Mouse (Mus musculus): ENCODE results near the gene Arl6ip5.

Arl6ip5 gene

GRCm38 (mm10) chr6:97210191-97210961, at the start of gene Arl6ip5:
Gene Arl6ip5 (plus strand): TSS chr6:97210689.
- peak; percentile 99 for DNase-seq

DNA sequence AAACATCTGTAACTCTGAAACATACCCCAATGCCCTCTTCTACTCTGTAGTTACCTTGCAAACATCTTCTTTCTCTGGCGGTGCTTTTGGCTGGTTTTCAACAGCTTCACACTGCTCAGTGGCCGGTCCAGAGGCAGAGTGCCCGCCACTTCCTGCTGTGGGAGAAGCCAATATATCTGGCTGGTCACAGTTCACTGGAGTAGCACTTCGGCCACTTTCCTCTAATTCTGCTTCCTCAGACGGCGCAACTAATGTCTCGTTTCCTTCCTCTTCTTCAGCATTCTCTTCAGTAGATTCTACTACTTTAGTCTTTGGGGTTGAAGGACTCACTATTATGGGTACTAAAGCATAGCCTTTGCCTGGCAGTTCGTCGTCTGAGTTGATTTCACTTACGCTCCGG, 34.8 kb upstream of the Arl6ip5 start:
- DNase-seq, result peak; percentile 90

GRCm38 (mm10) chr6:97178491-97179366, 31.8 kb upstream of the Arl6ip5 start, which contains the start of gene Tmf1:
Gene Tmf1 (minus strand): TSS chr6:97179122.
- DNase-seq, result peak; percentile 100

DNA sequence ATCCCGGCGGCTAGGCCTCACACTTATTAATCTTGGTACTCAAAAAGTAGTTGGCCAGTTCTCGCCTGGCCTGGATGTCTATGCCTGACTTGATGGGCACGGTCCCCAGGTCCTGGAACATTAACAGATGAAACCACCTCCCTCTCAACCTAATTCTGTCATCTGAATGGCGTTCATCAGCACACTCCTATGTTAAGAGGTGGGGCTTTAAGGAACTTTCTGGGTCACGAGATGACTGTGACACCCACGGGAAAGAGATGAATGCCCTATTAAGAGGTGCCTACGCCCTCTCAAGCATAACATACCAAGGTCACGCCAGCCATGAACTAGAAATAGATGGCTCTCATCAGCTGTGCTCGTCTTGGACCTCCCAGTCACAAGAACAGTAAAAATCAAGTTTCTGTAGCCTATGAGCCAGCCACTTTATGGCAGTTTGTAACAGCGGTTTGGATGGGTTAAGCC, 31.1 kb upstream of the Arl6ip5 start:
- DNase-seq, result no peak

GRCm38 (mm10) chr6:97200437-97200836, 10.1 kb upstream of the Arl6ip5 start:
- DNase-seq, result peak; percentile 42

DNA sequence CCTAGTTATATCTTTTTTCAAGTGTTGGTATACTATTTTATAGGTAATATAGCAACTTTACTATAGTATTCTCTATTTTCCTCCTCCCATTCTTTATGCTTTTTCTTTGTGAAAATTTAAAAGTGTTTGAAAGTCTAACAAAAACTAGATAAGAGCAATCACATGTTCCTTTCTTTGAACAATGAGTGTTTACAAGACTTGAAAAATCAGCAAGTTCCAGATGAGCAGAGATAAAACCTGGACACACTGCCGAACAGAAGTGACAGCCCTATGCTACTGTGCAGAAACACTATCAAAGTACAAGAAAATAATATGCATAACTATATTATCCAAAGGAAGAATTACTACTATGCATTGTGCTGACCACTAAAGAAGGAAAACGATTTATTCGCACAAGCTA, 8.0 kb upstream of the Arl6ip5 start:
- no peak for DNase-seq

DNA sequence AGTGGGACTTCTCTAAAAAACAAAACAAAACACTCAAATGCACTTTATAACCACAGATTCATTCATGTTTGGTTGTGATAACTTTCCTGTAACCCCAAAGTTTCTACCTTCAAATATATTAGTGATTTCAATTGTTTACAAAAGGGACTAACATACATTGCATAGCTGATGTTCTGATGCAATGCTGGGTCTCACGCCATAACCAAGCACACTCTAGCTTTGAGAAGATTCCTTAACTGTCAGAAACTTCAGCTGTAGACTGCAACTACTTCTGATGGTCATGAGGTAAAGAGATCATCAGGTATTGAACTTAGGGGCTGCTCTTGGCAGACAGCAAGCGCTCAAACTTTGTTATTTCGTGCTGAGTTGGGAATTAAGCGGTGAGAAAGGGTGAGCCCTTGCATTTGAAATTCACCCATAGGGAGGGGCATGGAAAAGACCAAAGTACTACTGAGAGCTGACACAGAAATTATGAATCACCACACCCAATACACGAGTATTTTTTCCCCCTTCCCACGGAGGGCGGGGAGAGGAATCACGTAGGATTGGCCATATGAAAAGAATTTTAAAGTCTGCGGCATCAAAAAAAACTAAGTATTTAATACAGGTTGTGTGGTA, 6.1 kb upstream of the Arl6ip5 start:
- peak; percentile 63 for DNase-seq

- DNase-seq, result peak; percentile 95
Measured at GRCm38 (mm10) chr6:97204952-97205351, 5.5 kb upstream of the Arl6ip5 start.

DNA sequence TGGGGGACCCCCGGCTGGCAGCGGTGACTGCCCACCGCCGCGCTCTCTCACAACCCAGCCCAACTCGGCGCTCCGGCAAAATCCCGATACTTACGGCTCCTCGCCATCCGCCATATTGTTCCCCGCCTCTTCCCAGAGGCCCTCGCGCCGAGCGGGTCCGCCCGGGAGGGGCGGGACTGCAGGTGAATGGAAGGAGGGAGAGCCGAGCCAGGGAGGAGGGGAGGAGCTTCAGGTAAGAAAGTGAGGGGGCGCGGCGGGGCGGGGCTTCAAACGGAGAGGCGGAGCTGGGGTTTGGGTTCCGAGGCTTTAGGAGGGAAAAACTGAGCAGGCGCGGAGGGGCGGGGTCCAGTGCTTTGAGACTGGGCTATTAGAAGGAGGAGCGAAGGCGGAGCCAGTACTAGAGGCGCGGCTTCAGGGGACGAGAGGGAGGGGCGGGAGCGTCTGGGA, 5.0 kb upstream of the Arl6ip5 start, which contains the start of gene Uba3:
Uba3 (minus strand) TSS at position 209 of the 447 bp plus-strand sequence.
- DNase-seq, result peak; percentile 100

DNA sequence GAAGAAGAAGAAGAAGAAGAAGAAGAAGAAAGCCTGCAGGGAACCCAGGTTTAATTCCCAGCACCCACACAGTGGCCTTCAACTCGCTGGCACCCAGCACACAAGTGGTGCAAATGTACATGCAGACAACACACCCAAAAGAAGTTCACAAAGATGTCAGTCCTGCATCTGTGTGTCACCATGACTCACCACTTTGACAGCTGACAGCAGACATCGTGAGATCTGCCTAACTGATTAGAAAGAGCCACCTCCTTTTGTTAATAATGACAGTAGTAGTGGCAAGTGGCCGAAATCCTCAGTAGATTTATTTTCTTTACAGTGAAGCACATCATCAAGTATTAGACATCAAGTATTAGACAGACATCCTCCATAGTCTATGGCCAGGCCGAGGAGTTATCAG, 3.4 kb upstream of the Arl6ip5 start:
- peak; percentile 28 for DNase-seq

GRCm38 (mm10) chr6:97208406-97208805, 2.1 kb upstream of the Arl6ip5 start:
- peak; percentile 91 for DNase-seq

DNA sequence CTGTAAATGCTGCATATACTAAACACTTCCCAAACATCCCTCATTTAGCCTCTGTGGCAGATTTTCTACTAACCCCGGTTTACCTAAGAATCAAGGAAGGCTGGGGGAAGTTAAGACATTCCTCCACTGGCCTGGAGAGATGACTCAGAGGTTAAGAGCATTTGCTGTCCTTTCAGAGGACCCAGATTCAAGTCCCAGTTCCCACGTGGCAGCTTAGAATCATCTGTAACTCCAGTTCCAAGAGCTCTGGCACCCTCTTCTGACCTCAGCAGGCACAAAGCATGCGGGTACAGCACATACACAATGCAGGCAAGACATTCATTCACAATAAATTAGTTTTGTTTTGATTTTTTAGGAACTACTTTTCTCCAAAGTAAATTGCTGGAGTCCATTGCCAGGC, 1.3 kb upstream of the Arl6ip5 start:
- DNase-seq, result peak; percentile 82

GRCm38 (mm10) chr6:97209751-97210150, 738 bp upstream of the Arl6ip5 start:
- peak; percentile 85 for DNase-seq

- no peak for DNase-seq
Measured at GRCm38 (mm10) chr6:97210962-97211601, 593 bp downstream of the Arl6ip5 start.

GRCm38 (mm10) chr6:97211981-97212380, 1.5 kb downstream of the Arl6ip5 start:
- DNase-seq, result peak; percentile 97

- DNase-seq, result peak; percentile 57
Measured at GRCm38 (mm10) chr6:97216154-97216821, 5.8 kb downstream of the Arl6ip5 start.

- peak; percentile 55 for DNase-seq
Measured at GRCm38 (mm10) chr6:97220672-97221071, 10.2 kb downstream of the Arl6ip5 start.

- peak; percentile 89 for DNase-seq
Measured at GRCm38 (mm10) chr6:97221205-97222025, 10.9 kb downstream of the Arl6ip5 start.

- DNase-seq, result peak; percentile 84
Measured at GRCm38 (mm10) chr6:97222321-97222720, 11.8 kb downstream of the Arl6ip5 start.

- DNase-seq, result peak; percentile 90
Measured at GRCm38 (mm10) chr6:97222931-97223467, 12.5 kb downstream of the Arl6ip5 start.

DNA sequence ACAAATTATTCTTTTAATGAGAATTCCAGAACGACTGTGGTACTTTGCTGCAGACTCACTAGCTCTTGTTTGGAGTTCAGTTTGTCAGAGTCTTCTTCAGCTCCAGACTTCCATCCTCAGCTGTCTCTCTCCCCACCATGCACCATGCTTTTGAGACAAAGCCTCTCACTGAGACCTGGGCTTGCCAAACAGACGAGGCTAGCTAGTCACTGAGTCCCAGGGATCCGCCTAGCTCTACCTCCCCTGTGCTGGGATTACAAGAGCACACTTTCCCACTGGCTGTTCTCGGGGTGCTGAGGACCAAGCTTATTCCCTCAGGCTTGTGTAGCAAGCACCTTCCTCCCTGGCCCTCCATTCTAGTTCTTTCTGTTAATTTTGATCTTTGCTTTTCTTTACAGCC, 13.1 kb downstream of the Arl6ip5 start:
- peak; percentile 74 for DNase-seq
